In genomic region chr6:92432146-92432545, GRCm38 (mm10) we compare ENCODE assay signal across 30 mouse cellular contexts.
"Had no signal": no experiment of that assay in that cellular context is flagged by ENCODE, and none has a peak within 500 bp of the region (broad histone marks: within the 10 kb centered on the region; RNA-seq: fewer than 3 reads in every experiment).

No protein-coding gene starts in this region.

- H3K4me1 ChIP-seq: hindbrain, embryonic 12.5 days; intestine, embryonic 15.5 days; kidney, embryonic 15.5 days; limb, embryonic 10.5 days; limb, embryonic 12.5 days; liver, embryonic 13.5 days; liver, embryonic 15.5 days had no signal

- H3K36me3 ChIP-seq: heart, embryonic 12.5 days; hindbrain, embryonic 10.5 days; hindbrain, embryonic 12.5 days; intestine, embryonic 15.5 days; kidney, embryonic 15.5 days; limb, embryonic 10.5 days; limb, embryonic 12.5 days; liver, embryonic 13.5 days; liver, embryonic 15.5 days had no signal

- ATAC-seq: hindbrain, embryonic 16.5 days; inflammation-experienced regulatory T-cells, adult 6 months; intestine, embryonic 15.5 days had no signal

- H3K27me3 ChIP-seq: heart, embryonic 12.5 days; hindbrain, embryonic 12.5 days; intestine, embryonic 15.5 days; kidney, embryonic 15.5 days; limb, embryonic 12.5 days; liver, embryonic 13.5 days; liver, embryonic 15.5 days had no signal

- H3K4me2 ChIP-seq: heart, embryonic 12.5 days; hindbrain, embryonic 12.5 days; hindbrain, embryonic 14.5 days; intestine, embryonic 15.5 days; kidney, embryonic 15.5 days; limb, embryonic 12.5 days; liver, embryonic 11.5 days; liver, embryonic 13.5 days; liver, embryonic 15.5 days had no signal

- H3K9ac ChIP-seq: heart, embryonic 12.5 days; hindbrain, embryonic 12.5 days; hindbrain, embryonic 14.5 days; intestine, embryonic 15.5 days; kidney, embryonic 15.5 days; limb, embryonic 12.5 days; liver, embryonic 13.5 days; liver, embryonic 15.5 days had no signal

- H3K9me3 ChIP-seq: heart, embryonic 10.5 days; heart, embryonic 12.5 days; hindbrain, embryonic 10.5 days; hindbrain, embryonic 12.5 days; intestine, embryonic 15.5 days; kidney, embryonic 15.5 days; limb, embryonic 10.5 days; limb, embryonic 12.5 days; liver, embryonic 13.5 days; liver, embryonic 15.5 days had no signal

- DNase-seq: gastrocnemius, adult 2 months; gastrocnemius, postnatal 10 days; gastrocnemius, postnatal 25 days; heart, adult 2 months; heart, postnatal 14 days; heart, postnatal 36 days; kidney, adult 11 months; kidney, adult 2 months; kidney, adult 9 months; kidney, postnatal 14 days; kidney, postnatal 36 days; layer of hippocampus, adult 9-11 months; layer of hippocampus, postnatal 36 days; liver; liver, embryonic 13.5 days had no signal

- H3K27ac ChIP-seq: gastrocnemius, adult 2 months; heart, adult 2 months; heart, embryonic 10.5 days; hindbrain, embryonic 10.5 days; hindbrain, embryonic 12.5 days; hindbrain, embryonic 14.5 days; intestine, embryonic 15.5 days; kidney, embryonic 15.5 days; kidney, postnatal 0 days; left cerebral cortex, adult 2 months; limb, embryonic 10.5 days; limb, embryonic 12.5 days; liver, embryonic 13.5 days; liver, embryonic 15.5 days had no signal

- H3K4me3 ChIP-seq: gastrocnemius, adult 2 months; heart, adult 2 months; heart, embryonic 10.5 days; heart, embryonic 12.5 days; hindbrain, embryonic 10.5 days; hindbrain, embryonic 12.5 days; intestine, embryonic 15.5 days; kidney, embryonic 15.5 days; left cerebral cortex, adult 2 months; limb, embryonic 10.5 days; limb, embryonic 12.5 days; liver, embryonic 13.5 days; liver, embryonic 15.5 days had no signal
